Mouse (Mus musculus) liver, embryonic 15.5 days (tissue): ENCODE results near the gene Gins2. TPM values are rescaled to one million over a fixed set of nuclear protein-coding genes. Genes with fewer than 3 reads are reported as not detected.

Experiments
- ATAC-seq: fragments of 200-750 bp; cut with Nextera tagmentation; 2 replicates; pipeline ENCODE4 v1.8.0; 2017; ENCODE audit warnings: moderate number of reproducible peaks, mild to moderate bottlenecking, moderate library complexity; ENCODE audit not compliant: insufficient read depth
- H3K27ac ChIP-seq: fragments of 300-500 bp; sonication (generic); replicated peaks from 2 replicates; pipeline ENCODE4 v1.5.1; 2015; ENCODE audit warnings: mild to moderate bottlenecking, inconsistent platforms
- H3K27me3 ChIP-seq: fragments of 300-500 bp; sonication (generic); 2 replicates; pipeline ENCODE4 v1.6.1; 2015; ENCODE audit warnings: mild to moderate bottlenecking, inconsistent platforms
- H3K36me3 ChIP-seq: fragments of 300-500 bp; sonication (generic); replicated peaks from 2 replicates; pipeline ENCODE4 v1.6.1; 2015; ENCODE audit warnings: moderate library complexity, mild to moderate bottlenecking, inconsistent platforms
- H3K4me1 ChIP-seq: fragments of 300-500 bp; sonication (generic); replicated peaks from 2 replicates; pipeline ENCODE4 v1.6.1; 2015; ENCODE audit warnings: inconsistent platforms
- H3K4me2 ChIP-seq: fragments of 300-500 bp; sonication (generic); 2 replicates; pipeline ENCODE4 v1.6.1; 2015; ENCODE audit warnings: moderate library complexity, mild to moderate bottlenecking, inconsistent platforms
- H3K4me3 ChIP-seq: fragments of 300-500 bp; sonication (generic); replicated peaks from 2 replicates; pipeline ENCODE4 v1.5.1; 2015; ENCODE audit warnings: mild to moderate bottlenecking, inconsistent platforms
- H3K9ac ChIP-seq: fragments of 300-500 bp; sonication (generic); 2 replicates; pipeline ENCODE4 v1.6.1; 2015; ENCODE audit warnings: moderate library complexity, mild to moderate bottlenecking, inconsistent platforms
- H3K9me3 ChIP-seq: fragments of 300-500 bp; sonication (generic); replicated peaks from 2 replicates; pipeline ENCODE4 v1.6.1; 2016; ENCODE audit warnings: inconsistent platforms
- WGBS: fragments of 180-500 bp; shearing (Covaris S2); methylation state at CpG from one replicate; pipeline ENCODE4 v1.1.7; 2015; ENCODE audit warnings: mixed read lengths; ENCODE audit not compliant: insufficient replicate concordance; 5-methylcytosine and 5-hydroxymethylcytosine counted together
- polyA plus RNA-seq: library from polyadenylated mRNA; unstranded; fragments of >200 nt; fragmentation: Nextera tagmentation; extraction: Ambion mirVana; gene quantifications from 2 replicates; pipeline ENCODE4 v1.2.1, GENCODE M21; 2015

The Gins2 gene
- polyA plus RNA-seq, 1 experiment from 2014 or later: 52.3 TPM

DNA sequence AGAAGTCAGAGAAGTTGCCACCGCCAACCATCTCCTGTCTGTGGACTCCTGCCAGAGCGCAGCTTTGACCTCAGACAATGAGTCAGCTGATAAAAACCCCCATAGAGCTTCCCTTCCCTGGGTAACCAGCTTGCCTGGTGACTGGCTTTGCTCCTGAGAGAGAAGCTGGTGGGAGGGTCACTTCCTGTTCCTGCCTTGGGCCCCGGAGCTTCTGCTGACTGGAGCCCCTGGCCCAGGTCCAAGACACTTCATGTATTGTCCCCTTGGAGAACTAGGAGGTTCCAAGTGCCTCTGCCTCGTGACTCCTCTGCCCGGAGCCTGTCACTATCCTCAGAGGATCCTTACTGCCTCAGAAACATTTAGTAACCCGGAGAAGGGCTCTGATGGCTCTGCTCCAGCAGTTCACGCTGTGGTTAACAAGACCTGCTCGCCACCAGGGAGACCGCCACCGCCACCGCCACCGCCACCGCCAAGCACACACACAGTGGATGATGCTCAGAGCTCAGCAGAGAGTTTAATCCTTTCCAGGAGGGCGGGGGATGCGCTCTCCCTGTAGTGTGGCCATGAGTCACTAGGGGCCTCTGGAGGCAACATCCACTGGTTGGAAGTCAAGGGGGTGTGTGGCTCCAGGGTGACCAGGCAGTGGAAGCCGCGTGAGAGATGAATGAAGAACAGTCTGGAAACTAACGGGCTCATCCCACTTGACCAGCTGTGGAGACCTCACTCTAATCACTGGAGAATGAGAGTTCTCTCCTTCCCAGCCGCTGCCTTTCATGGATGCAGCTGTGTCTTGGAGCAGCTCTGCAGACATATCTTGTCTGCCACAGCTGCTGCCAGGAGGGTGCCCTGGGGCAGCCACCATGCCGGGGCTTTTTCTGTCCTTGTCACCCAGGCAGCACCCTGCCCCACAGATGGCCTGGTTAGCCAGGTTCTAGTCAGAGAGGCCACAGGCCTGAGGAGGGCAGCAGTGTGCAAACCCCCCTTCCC lies 25.0 kb downstream of the Gins2 start:
- WGBS: 59% methylated on average over 20 of the region's 20 CpGs
- no peaks in the 10 kb centered on the region for H3K27me3 ChIP-seq
- H3K4me1 ChIP-seq: peaks cover 43% of the 10 kb centered on the region
- H3K9ac ChIP-seq: no peak overlapping the region
- peak; percentile 40 for ATAC-seq
- no peak overlapping the region for H3K4me3 ChIP-seq
- H3K27ac ChIP-seq: peak overlapping the region; percentile 42
- H3K4me2 ChIP-seq: no peak overlapping the region
- no peaks in the 10 kb centered on the region for H3K9me3 ChIP-seq
- peaks cover 97% of the 10 kb centered on the region for H3K36me3 ChIP-seq

- Histone ChIP-seq H3K27ac (peak overlapping the region; percentile 42), H3K9ac (no peak overlapping the region), H3K4me2 (no peak overlapping the region), H3K9me3 (no peaks in the 10 kb centered on the region), H3K4me1 (peaks cover 43% of the 10 kb centered on the region), H3K4me3 (no peak overlapping the region), H3K27me3 (no peaks in the 10 kb centered on the region), H3K36me3 (peaks cover 97% of the 10 kb centered on the region)
- peak; percentile 3; the same call in 1 of the 2 replicates for ATAC-seq
- 47% methylated on average over 8 of the region's 8 CpGs for WGBS
Observed at GRCm38 (mm10) chr8:120563348-120563724, 25.8 kb downstream of the Gins2 start.

GRCm38 (mm10) chr8:120562680-120563347 lies 26.3 kb downstream of the Gins2 start:
- Histone ChIP-seq H3K27me3 (no peaks in the 10 kb centered on the region), H3K4me1 (peaks cover 43% of the 10 kb centered on the region), H3K27ac (peak overlapping the region; percentile 42), H3K36me3 (peaks cover 97% of the 10 kb centered on the region), H3K9me3 (no peaks in the 10 kb centered on the region), H3K4me2 (no peak overlapping the region), H3K4me3 (no peak overlapping the region), H3K9ac (no peak overlapping the region)
- WGBS: 84% methylated on average over 18 of the region's 18 CpGs
- ATAC-seq: no peak

DNA sequence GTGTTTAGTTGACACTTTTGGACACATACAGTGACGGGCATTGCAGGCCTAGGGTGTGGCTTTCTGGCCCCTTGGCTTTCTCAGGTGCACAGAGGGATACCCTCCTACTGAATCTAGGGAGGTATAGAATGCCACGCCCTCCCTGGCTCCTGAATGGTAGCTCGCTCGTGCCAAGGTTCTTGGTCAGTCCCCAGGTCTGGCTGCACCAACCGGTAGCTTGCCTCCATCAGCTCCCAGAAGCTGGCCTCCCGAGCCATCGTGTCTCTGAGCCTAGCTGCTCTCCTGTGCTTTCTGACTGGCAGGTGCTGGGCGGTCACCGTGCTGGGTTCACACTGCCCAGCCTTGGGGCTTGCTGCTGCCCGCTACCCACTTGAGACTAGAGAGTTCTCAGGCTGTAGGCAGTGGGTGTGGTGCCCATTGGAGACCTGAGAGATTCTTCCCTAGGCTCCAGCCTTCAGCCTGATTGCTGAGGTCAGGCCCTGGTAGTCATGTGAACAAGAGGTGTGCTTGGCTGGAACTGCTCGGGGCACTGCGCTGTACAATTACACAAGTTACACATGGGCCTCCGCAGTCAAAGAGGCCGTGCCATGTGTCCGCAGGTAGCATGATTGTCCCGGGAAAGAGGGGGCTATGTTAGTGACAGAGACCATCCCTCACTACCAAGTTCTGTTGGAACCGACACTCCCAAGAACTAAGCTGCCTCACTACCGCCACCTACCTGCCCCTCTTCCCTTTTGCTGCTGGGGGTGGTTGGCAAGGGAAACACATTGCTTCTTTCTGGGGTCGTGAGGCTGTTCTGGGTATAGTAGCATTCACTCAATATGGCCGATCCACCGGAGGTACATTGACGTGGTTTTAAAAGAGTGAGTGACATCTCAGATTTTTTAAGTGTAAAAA lies 27.3 kb downstream of the Gins2 start:
- 76% methylated on average over 22 of the region's 22 CpGs for WGBS
- Histone ChIP-seq H3K36me3 (peaks cover 96% of the 10 kb centered on the region), H3K9ac (no peak overlapping the region), H3K27ac (no peak overlapping the region), H3K4me1 (peaks cover 52% of the 10 kb centered on the region), H3K4me2 (no peak overlapping the region), H3K4me3 (no peak overlapping the region), H3K9me3 (no peaks in the 10 kb centered on the region), H3K27me3 (no peaks in the 10 kb centered on the region)
- no peak for ATAC-seq

DNA sequence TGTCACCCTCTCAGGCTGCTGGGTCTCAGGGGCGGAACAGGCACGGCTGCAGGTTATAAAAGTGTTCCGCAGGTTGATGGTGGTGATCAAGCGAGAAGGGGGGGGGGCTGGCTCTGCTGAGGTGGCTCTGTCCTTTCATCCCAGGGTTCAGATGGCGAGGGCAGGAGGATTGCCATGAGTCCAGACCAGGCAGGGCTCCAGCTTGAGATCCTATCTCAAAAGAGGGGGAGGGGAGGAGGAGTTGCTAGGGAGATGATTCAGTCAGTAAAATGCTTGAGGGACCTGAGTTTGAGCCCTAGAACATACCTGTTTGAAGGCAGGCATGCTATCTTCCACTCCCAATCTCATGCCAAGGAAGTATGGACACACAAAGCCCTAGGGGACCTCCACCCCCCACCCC lies 28.6 kb downstream of the Gins2 start:
- ATAC-seq: no peak
- H3K4me1 ChIP-seq: peaks cover 65% of the 10 kb centered on the region
- H3K27ac ChIP-seq: no peak overlapping the region

DNA sequence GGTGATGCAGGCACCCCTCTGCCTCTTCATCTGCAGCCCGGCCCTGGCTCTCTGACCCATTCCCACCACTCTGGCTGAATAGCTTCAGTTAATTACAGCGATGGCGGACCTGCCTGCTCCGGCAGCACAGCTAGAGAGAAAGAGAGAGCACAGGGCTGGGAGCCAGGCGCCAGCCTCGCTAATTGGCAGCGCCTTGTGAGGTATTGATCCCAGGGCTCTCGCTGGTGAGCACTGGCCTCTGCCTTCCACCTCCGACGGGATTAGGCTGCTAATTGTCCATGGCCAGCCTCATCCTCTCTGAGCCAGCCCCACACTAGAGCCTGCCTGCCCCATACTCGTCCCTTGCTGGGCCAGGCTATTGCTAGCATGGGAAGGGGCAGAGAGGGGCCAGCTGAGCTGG lies 29.4 kb downstream of the Gins2 start:
- Histone ChIP-seq H3K27me3 (no peaks in the 10 kb centered on the region), H3K27ac (no peak overlapping the region), H3K36me3 (peaks cover 96% of the 10 kb centered on the region), H3K4me1 (peaks cover 73% of the 10 kb centered on the region), H3K9me3 (no peaks in the 10 kb centered on the region), H3K9ac (no peak overlapping the region), H3K4me2 (no peak overlapping the region), H3K4me3 (no peak overlapping the region)
- ATAC-seq: no peak
- 83% methylated on average over 11 of the region's 11 CpGs for whole genome bisulfite sequencing

More for the DNA sequence above, 28.6 kb downstream of the Gins2 start:
- H3K27me3 ChIP-seq: no peaks in the 10 kb centered on the region
- H3K4me3 ChIP-seq: no peak overlapping the region
- H3K9me3 ChIP-seq: no peaks in the 10 kb centered on the region
- 83% methylated on average over 5 of the region's 5 CpGs for WGBS
- no peak overlapping the region for H3K9ac ChIP-seq
- no peak overlapping the region for H3K4me2 ChIP-seq
- peaks cover 96% of the 10 kb centered on the region for H3K36me3 ChIP-seq

DNA sequence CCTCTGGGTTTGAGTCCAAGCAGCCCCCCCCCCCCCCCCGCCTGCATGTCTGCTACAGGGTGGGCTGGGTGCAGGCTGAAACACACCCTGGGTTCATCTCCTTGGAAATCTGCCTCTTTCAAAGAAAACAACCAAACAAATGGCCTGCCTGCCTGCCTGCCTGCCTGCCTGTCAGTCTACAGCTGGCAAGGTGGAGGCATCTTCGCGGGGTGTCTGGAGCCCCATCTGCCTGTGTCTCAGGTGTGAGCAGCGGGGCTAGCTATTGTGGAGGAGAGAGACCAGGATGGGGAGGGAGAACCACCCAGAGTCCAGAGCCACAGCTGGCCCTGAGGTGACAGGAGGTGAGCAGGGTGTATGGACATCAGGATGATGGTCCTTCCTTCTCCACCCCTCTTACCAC lies 30.9 kb downstream of the Gins2 start:
- Histone ChIP-seq H3K36me3 (peaks cover 96% of the 10 kb centered on the region), H3K9ac (no peak overlapping the region), H3K4me2 (no peak overlapping the region), H3K4me3 (no peak overlapping the region), H3K9me3 (no peaks in the 10 kb centered on the region), H3K4me1 (peaks cover 64% of the 10 kb centered on the region), H3K27ac (no peak overlapping the region), H3K27me3 (no peaks in the 10 kb centered on the region)
- WGBS: 69% methylated on average over 4 of the region's 4 CpGs
- no peak for ATAC-seq

DNA sequence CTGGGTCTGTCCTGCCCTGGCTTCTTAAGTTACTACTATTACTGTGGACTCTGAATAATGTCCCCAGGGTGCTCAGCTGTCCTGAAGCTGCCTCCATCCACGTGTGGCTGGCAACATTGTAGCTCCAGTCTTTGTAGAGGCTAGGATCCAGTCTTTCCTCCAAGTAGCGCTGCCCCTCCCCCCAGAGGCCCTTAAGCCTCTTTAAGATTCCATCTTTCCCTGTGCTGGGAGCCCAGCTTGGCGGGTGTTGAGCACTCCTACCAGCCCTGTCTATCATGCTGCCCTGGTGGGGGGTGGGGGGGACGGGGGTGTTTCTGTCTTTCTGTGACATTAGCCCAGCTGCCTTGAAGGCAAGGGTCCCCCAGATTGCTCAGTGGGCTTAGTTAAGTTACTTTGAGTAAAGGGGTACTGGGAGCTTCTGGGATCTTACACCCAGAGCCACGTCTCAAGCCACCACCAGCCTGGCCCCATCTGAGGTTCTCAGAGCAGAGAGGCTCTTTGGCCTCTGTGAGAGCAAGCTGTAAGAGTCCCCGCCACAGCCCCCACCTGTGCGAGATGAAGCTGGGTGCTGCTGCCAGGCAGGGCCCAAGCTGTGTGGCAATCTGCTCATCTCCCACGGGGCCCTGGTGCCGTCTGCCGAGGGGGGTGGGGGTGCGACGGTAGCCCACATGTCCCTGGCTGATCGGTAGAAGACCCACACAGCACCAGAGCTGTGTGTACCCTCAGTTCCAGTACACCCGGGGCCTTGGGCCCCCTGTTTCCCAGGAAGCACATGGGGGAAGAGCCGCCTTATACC lies 31.7 kb downstream of the Gins2 start:
- no peak for ATAC-seq
- Histone ChIP-seq H3K9me3 (no peaks in the 10 kb centered on the region), H3K4me1 (peaks cover 63% of the 10 kb centered on the region), H3K27ac (no peak overlapping the region), H3K4me2 (no peak overlapping the region), H3K4me3 (no peak overlapping the region), H3K36me3 (peaks cover 96% of the 10 kb centered on the region), H3K27me3 (no peaks in the 10 kb centered on the region), H3K9ac (no peak overlapping the region)
- 64% methylated on average over 15 of the region's 15 CpGs for WGBS

DNA sequence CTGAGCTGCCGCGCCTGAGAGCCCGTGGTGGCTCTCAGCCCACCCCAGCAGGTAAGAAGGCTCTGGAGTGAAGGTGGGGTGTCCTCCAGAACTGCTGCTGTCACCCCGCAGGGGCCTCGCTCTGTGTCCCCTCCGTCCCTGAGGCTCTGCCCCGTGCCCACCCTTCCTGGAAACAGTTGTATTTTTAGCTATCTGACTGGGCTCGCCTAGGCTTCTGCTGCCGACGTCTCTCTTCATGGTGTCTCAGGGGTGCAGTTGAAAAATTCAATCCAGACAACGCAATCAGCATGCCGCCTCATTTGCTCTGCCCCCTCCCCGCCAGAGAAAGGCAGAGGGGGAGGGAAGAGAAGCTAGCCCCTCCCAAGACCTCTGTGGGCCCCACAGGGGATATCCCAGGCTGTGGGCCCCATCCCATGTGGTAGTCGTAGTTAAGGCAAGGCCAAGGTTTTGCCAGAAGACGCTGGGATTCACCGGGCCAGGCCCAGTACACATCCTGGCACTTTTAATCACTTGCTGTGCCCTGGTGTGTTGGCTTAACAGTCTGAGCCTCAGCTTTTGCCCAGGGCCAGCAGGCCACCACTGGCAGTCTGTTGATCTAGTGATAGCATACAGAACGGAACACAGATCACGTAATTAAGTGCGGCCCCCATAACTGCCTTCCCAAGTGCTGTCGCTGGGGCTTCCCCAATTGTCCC lies 32.8 kb downstream of the Gins2 start:
- 43% methylated on average over 20 of the region's 20 CpGs for WGBS
- peaks cover 56% of the 10 kb centered on the region for H3K4me1 ChIP-seq
- ATAC-seq: no peak
- no peaks in the 10 kb centered on the region for H3K9me3 ChIP-seq
- H3K9ac ChIP-seq: no peak overlapping the region
- no peak overlapping the region for H3K27ac ChIP-seq
- no peaks in the 10 kb centered on the region for H3K27me3 ChIP-seq
- peaks cover 94% of the 10 kb centered on the region for H3K36me3 ChIP-seq
- no peak overlapping the region for H3K4me2 ChIP-seq
- no peak overlapping the region for H3K4me3 ChIP-seq
